Mouse (Mus musculus) skeletal muscle tissue, adult 2 months (tissue): ENCODE results near the gene Cct4.

Source experiments
- DNase-seq: peaks from one replicate; pipeline ENCODE4 v3.0.0-alpha.2; 2012; ENCODE audit warnings: low read depth, low spot score

Cct4 gene

GRCm38 (mm10) chr11:22982846-22983245, 7.5 kb upstream of the Cct4 start:
- no peak for DNase-seq

- DNase-seq, result no peak
Measured at GRCm38 (mm10) chr11:22985510-22985909, 4.8 kb upstream of the Cct4 start.

- peak; percentile 33 for DNase-seq
Measured at GRCm38 (mm10) chr11:22987357-22987756, 3.0 kb upstream of the Cct4 start.

GRCm38 (mm10) chr11:22989786-22990185, 533 bp upstream of the Cct4 start:
- no peak for DNase-seq

DNA sequence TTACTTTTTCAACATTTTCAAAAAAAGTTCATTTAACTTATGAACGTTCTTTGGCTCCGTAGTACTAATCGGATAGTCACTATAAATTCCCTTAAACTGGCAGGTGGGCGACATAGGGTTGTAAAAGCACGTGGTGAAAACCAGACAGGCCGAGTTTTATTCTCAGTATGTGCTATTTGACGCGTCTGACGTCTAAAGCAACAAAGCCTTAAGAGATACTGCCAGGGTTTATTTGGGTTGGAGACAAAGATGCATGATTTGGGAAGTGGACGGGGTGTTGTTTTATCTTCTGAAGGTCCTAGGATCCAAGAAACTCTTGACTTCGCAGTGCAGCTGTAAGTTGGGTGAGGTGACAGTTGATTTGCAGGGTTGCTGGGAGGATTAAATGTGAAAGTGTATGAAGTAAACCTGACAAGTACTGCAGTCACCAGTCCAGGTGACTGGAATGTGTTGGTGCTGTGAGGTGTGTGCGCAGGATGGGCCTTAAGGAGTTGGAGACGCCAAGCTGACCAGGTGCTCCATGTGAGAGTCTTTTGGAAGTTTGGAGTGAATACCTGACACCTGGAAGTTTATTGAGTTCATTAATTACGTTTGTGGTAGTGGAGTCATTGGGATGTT, 1.0 kb downstream of the Cct4 start:
- no peak for DNase-seq

DNA sequence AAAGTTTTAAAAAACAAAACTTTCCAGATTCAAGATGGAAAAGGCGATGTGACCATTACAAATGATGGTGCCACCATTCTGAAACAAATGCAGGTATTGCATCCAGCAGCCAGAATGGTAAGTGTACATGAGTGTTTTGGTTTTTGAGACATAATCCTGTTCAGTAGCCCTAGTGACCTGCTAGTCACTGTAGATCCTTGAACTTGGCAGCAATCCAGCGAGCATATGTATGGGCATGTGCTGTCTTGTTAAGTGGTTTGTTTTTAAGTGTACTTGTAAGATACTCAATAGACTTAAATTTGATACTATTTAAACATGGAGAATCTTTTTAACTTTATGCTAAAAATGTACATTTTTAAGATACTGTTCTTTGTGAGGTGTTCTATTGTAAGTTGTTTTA, 4.0 kb downstream of the Cct4 start:
- DNase-seq, result no peak

DNA sequence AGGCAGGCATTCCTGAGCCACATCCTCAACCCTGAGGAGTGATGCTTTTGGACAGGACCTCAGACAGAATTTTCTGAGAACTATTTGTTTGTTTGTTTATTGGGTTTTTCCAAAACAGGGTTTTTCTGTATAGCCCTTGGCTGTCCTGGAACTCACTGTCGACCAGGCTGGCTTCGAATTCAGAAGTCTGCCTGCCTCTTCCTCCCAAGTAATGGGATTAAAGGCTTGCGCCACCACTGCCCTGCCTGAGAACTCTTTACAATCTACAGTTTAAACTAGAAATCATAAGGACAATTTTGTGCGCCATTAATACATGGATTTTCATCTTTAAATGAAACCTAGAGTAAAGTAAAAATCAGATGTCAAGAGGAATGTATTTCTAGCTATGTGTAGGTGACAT, 5.1 kb downstream of the Cct4 start:
- no peak for DNase-seq

- DNase-seq, result no peak
Measured at GRCm38 (mm10) chr11:22998308-22998707, 8.0 kb downstream of the Cct4 start.

DNA sequence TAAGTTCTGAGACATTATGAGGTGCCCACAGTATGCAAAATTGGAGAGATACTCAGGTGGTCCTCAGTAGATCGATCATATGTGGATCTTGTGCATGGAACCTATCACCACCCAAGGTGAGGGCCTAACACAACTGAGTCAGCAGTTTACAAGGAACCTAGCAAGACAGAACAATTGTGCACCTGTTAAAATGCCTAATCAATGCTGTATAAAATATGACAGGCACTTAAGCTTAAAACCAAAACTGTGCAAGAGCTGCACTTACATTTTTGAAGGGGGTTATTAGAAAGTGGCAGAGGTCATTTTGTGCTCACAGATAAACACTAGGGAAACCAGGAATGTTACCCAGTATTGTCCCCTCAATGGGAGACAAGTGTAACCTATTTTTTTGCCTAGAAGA, 15.0 kb downstream of the Cct4 start:
- DNase-seq, result no peak

DNA sequence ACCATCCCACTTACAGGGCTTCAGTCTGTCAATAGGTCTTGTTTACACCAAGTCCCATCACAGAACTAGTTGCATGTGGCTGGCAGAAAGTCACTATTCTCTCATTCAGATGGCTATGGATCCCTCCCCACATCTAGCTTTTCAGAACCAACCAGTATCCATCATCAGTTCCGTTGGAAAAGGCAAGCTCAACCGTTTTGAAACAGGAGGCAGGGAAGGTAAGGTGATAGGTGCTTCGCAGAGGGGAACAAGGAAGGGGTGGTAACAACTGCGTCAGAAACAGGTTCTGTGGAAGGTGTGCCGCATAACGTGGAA, 16.8 kb downstream of the Cct4 start:
- no peak for DNase-seq

DNA sequence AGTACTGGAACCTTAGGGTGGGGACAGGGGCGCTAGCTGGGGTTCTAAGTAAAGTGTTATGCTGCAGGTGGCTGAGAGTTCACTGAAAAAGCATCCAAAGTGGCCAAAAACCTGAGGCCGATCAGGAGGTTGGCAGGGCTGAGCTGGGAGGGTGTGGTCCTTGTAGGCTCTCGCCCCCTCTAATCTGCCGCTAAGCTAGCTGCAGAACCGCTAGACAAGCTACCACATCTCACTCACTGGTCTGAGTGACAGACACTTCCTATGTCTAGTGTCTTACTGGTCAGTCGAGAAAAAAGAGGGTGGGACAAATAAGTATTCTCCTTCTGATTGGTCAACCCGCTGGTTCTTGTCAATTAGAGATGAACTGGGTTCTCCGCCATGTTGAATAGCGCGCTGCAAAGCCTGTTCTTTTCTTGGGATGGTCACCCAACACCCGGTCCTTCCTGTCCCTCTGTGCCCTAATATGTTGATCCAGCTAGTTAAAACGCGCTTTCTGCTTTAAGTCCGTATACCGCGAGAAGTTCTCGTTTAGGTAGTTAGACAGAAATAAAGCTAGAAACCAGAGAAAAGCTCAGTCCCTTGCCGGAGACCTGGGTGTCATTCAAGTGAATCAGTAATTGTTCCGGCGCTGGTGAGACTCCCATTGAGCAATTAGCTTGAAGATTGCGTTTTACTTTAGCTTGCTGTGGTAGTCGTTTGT, 17.3 kb downstream of the Cct4 start, which contains the start of gene Fam161a:
Gene Fam161a (plus strand): TSS at position 51 of the 700 bp plus-strand sequence.
- peak; percentile 93 for DNase-seq

- DNase-seq, result peak; percentile 72
Measured at GRCm38 (mm10) chr11:23008181-23008823, 18.0 kb downstream of the Cct4 start.

DNA sequence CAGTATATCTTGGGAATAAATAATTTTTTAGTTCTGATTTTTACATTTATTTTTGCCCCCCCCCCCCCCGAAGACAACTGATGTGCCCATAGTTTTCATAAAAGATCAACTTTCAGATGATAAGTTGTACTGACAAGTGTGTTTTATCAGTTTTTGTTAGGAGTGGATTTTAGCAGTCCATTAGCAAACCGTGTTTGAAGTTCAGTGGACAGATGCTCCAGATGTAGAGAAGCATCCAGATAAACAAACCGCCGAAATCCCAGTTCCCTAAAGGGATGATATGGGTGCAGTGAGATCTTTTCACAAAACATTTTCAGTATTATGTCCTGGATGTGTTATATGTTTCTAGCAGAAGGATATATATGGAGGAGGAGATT, 18.5 kb downstream of the Cct4 start:
- DNase-seq, result no peak

GRCm38 (mm10) chr11:23013096-23013495, 22.8 kb downstream of the Cct4 start:
- DNase-seq, result no peak

DNA sequence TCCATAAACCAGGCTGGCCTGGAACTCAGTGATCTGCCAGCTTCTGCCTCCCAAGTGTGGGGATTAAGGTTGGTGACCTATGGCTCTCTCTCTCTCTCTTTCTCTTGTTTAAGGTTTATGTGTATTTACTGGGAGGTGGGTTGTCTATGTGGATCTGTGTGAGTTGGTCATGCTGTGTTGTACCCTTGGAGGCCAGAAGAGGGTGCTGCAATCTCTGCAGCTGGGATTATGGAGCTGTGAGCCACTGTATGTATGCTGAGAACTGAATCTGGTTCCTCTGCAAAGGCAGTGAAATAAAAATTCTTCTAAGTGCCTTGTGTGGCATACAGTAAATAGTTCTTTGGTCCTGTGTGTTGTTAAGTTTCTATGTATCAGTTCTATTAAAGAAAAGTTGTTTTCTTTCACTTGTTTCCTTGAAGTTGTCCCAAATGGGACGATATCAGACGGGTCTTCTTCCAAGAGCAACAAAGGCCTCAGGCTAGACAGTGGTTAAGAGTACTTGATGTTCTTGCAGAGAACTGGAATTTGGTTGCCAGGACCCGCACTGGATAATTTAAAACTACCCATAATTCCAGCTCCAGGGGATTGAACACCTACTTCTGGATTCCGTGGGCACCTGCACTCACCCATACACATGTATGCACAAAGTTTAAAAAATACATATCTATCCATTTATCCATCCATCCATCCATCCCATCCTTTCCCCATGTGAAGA, 23.4 kb downstream of the Cct4 start:
- DNase-seq, result no peak

- no peak for DNase-seq
Measured at GRCm38 (mm10) chr11:23014996-23015395, 24.7 kb downstream of the Cct4 start.

DNA sequence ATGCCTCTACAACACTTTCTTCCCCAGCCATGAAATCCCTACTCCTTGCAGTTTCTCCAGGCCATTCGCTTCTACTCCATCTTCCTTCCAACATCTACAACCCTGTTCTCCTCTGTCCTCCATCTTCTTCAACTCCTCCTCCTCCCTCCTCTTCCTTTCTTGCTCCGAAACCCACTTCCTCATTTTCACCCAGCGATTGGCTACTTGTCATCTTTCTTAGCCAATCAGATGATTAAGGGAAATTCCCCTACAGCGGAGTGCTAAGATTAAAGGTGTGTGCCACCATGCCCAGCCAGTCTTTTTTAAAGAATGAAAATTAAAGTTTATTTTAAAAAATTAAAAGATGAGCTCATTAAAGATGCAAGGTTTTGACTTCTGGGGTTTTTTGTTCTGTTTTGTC, 27.6 kb downstream of the Cct4 start:
- DNase-seq, result no peak

DNA sequence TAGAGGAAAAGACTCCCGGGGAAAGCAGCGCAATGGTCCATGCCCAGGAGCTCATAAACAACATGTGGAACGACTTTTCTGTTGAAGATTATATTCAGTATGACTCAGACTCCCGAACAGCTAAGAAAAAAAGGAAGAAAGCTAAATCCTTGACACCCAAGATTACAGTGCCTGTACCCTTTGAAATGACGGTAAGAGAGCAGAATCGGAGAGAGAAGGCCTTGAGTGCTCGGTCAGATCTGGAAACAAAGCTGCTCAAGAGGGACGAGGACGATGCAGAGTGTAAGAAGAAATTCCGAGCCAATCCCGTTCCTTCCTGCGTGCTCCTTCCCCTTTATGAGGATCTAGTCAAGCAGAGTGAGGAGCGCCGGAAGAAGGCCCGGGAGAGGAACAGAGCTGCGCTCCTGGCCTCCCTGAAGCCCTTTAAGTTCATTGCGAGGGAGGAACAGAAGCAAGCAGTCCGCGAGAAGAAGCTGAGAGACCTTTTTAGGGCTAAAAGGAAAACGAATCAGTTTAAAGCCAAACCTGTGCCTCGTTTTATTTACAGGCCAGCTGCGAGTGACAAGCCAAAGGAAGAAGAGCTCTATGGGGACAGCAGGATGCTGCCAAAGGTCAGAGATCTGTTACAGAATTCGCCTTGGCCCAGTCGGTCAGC, 29.9 kb downstream of the Cct4 start:
- DNase-seq, result peak; percentile 7

GRCm38 (mm10) chr11:23020841-23021240, 30.5 kb downstream of the Cct4 start:
- DNase-seq, result no peak

GRCm38 (mm10) chr11:23023155-23023554, 32.8 kb downstream of the Cct4 start:
- DNase-seq, result no peak

DNA sequence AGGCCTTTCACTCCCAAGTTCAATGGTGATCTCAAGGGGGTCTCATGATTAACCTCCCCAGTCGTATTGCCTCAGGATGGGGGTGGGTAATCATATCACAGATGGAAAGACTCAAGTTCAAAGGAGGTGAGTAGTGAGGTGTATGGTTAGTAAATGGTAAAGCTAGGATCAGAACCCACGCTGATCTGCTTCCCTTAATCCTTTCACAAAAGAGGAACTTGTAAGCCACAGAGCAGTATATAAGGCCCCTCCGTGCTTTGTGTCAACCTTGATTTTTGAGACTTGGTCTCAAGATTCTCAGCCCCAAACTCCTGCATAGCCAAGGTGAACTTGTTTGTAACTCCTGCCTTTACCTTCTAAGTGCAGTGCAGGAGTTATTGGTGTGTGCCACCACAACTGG, 33.9 kb downstream of the Cct4 start:
- DNase-seq, result no peak

DNA sequence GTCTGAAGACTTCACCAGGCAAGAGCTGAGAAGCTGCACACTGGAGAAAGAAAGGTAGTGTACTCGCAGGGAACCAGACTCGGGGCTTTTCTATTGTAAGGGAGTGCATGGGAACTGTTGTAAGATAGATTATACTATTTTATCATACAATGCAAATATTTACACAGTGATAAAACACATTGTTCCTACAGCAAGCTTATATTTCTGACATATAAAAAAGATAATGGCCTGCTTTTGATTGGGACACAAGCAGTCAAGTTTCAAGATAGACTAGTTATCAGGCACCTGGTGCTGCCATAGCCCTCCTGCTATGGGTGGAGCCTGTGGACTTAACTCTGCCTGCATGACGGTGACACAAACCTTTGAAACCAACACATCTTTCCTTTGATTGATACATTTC, 38.6 kb downstream of the Cct4 start:
- DNase-seq, result no peak
